In the genomic region with DNA sequence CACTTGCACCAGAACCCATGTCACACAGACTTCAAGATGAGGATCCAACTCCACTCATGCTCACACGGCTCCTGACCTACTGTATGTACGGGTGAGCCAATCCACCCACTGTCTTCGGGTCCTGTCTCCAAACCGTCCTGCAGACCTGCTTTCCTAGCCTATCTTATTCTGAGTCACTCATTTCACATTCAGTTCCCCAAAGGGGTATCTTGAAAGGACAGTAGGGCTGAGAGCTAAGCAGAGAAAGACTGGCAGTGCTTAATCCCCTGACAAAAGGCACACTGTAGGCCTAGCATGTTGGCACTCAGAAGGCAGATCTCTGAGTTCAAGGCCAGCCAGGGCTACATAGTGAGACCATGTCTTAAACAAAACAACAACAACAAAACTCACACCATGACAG, we compare ENCODE assay signal across 10 mouse cellular contexts. TPM values are rescaled to one million over a fixed set of nuclear protein-coding genes. Genes with fewer than 3 reads are reported as not detected.
DNase-seq lines count a peak whose midpoint lies in the region; ATAC-seq and TF ChIP-seq lines count a peak whose summit lies in the region.
"Had no signal": no experiment of that assay in that cellular context is flagged by ENCODE, and none has a peak within 500 bp of the region (broad histone marks: within the 10 kb centered on the region; RNA-seq: fewer than 3 reads in every experiment).

No protein-coding gene starts in this region.

- no peak overlapping the region for H3K27ac ChIP-seq in kidney, embryonic 15.5 days
- no peak overlapping the region for H3K27ac ChIP-seq in embryonic facial prominence, embryonic 13.5 days
- no peak overlapping the region for H3K27ac ChIP-seq in intestine, embryonic 14.5 days (ENCODE audit: low read depth)
- no peak overlapping the region for H3K27ac ChIP-seq in midbrain, postnatal 0 days (ENCODE audit: low read depth, low read length)

- ATAC-seq in kidney, embryonic 15.5 days (replicated peaks; ENCODE audit: low FRiP score), result no peak
- no peak for ATAC-seq in embryonic facial prominence, embryonic 13.5 days (ENCODE audit: insufficient number of reproducible peaks, insufficient read depth, low FRiP score, low TSS enrichment, low read depth)
- ATAC-seq in intestine, embryonic 14.5 days (replicated peaks; ENCODE audit: low FRiP score, low TSS enrichment, low read depth), result no peak
- no peak for ATAC-seq in midbrain, postnatal 0 days (ENCODE audit: low FRiP score)

- peaks cover 33% of the 10 kb centered on the region for H3K36me3 ChIP-seq in kidney, embryonic 15.5 days
- peaks cover 42% of the 10 kb centered on the region for H3K36me3 ChIP-seq in embryonic facial prominence, embryonic 13.5 days
- peaks cover 22% of the 10 kb centered on the region for H3K36me3 ChIP-seq in intestine, embryonic 14.5 days (ENCODE audit: control insufficient read depth, insufficient read depth, low read length)
- H3K36me3 ChIP-seq in midbrain, postnatal 0 days (ENCODE audit: insufficient read depth, low read length), result no peaks in the 10 kb centered on the region

- peaks cover 40% of the 10 kb centered on the region for H3K4me1 ChIP-seq in kidney, embryonic 15.5 days
- peaks cover 48% of the 10 kb centered on the region for H3K4me1 ChIP-seq in embryonic facial prominence, embryonic 13.5 days
- peaks cover 25% of the 10 kb centered on the region for H3K4me1 ChIP-seq in intestine, embryonic 14.5 days (replicated peaks; ENCODE audit: control insufficient read depth, insufficient read depth, low read length)
- H3K4me1 ChIP-seq in midbrain, postnatal 0 days (ENCODE audit: insufficient read depth, low read length), result peaks cover 22% of the 10 kb centered on the region

- peak overlapping the region; percentile 67; the same call in 1 of the 2 replicates for H3K4me3 ChIP-seq in kidney, embryonic 15.5 days (replicated peaks)
- H3K4me3 ChIP-seq in embryonic facial prominence, embryonic 13.5 days, result peak overlapping the region; percentile 96; the same call in 1 of the 2 replicates
- no peak overlapping the region for H3K4me3 ChIP-seq in intestine, embryonic 14.5 days (ENCODE audit: low read depth, low read length)
- peak overlapping the region; percentile 100; the same call in 1 of the 2 replicates for H3K4me3 ChIP-seq in midbrain, postnatal 0 days (ENCODE audit: low read depth, low read length)

- peak overlapping the region; percentile 80; the same call in 1 of the 2 replicates for H3K4me2 ChIP-seq in kidney, embryonic 15.5 days
- peak overlapping the region; percentile 90 for H3K4me2 ChIP-seq in embryonic facial prominence, embryonic 13.5 days
- peak overlapping the region; percentile 65; the same call in 1 of the 2 replicates for H3K4me2 ChIP-seq in intestine, embryonic 14.5 days (ENCODE audit: low read length)
- peak overlapping the region; percentile 64 for H3K4me2 ChIP-seq in midbrain, postnatal 0 days (ENCODE audit: low read depth, low read length, poor library complexity, severe bottlenecking)

- 0 out of 2 replicates have a peak overlapping the region, but pooled peaks have one; percentile 95 for H3K9ac ChIP-seq in kidney, embryonic 15.5 days
- H3K9ac ChIP-seq in embryonic facial prominence, embryonic 13.5 days, result peak overlapping the region; percentile 51
- no peak overlapping the region for H3K9ac ChIP-seq in intestine, embryonic 14.5 days (ENCODE audit: low read length)
- H3K9ac ChIP-seq in midbrain, postnatal 0 days (replicated peaks; ENCODE audit: low read length, poor library complexity, severe bottlenecking), result no peak overlapping the region; the same call in 1 of the 2 replicates

- DNase-seq in kidney, adult 11 months, result no peak
- DNase-seq in intestine, embryonic 14.5 days (ENCODE audit: low spot score), result no peak
- DNase-seq in midbrain, postnatal 0 days (ENCODE audit: low spot score), result no peak
- DNase-seq in ovary, postnatal 14 days (ENCODE audit: low spot score), result no peak
- DNase-seq in left cerebral cortex, adult 11 months (ENCODE audit: low spot score), result no peak
- no peak for DNase-seq in right cerebral cortex, postnatal 10 days (ENCODE audit: low spot score in 2 of 2)
- DNase-seq: left cerebral cortex, postnatal 4 days; right cerebral cortex, adult 18-20 months had no signal

- WGBS in kidney, embryonic 15.5 days, result 78% methylated on average over 4 of the region's 4 CpGs
- 77% methylated on average over 4 of the region's 4 CpGs for WGBS in embryonic facial prominence, embryonic 13.5 days
- 78% methylated on average over 4 of the region's 4 CpGs for WGBS in intestine, embryonic 14.5 days
- WGBS in midbrain, postnatal 0 days, result 62% methylated on average over 4 of the region's 4 CpGs

- no peak for TF ChIP-seq CTCF in midbrain, postnatal 0 days (IDR thresholded peaks at IDR 0.05)

- H3K9me3 ChIP-seq in kidney, embryonic 15.5 days (replicated peaks), result no peaks in the 10 kb centered on the region
- no peaks in the 10 kb centered on the region for H3K9me3 ChIP-seq in embryonic facial prominence, embryonic 13.5 days
- no peaks in the 10 kb centered on the region for H3K9me3 ChIP-seq in intestine, embryonic 14.5 days (ENCODE audit: control insufficient read depth, low read length)
- H3K9me3 ChIP-seq in midbrain, postnatal 0 days (ENCODE audit: low read length), result no peaks in the 10 kb centered on the region

- no peaks in the 10 kb centered on the region for H3K27me3 ChIP-seq in kidney, embryonic 15.5 days
- H3K27me3 ChIP-seq in embryonic facial prominence, embryonic 13.5 days, result no peaks in the 10 kb centered on the region
- no peaks in the 10 kb centered on the region for H3K27me3 ChIP-seq in intestine, embryonic 14.5 days (replicated peaks; ENCODE audit: control insufficient read depth, insufficient read depth, low read length)
- H3K27me3 ChIP-seq in midbrain, postnatal 0 days (ENCODE audit: insufficient read depth, low read length), result no peaks in the 10 kb centered on the region

RNA-seq across cellular contexts. Expression of gene Csnk1d, which starts 2.7 kb away (rescaled TPM):
- polyA plus RNA-seq in kidney, embryonic 15.5 days (2015; fragmentation: Nextera tagmentation; extraction: Ambion mirVana), result 129 and 140 TPM in 2 replicates
- polyA plus RNA-seq in embryonic facial prominence, embryonic 13.5 days (2015; fragmentation: Nextera tagmentation; extraction: Ambion mirVana), result 132 and 134 TPM in 2 replicates
- 68.7 and 70.2 TPM in 2 replicates for polyA plus RNA-seq in intestine, embryonic 14.5 days (2014; fragmentation: Nextera tagmentation; extraction: Ambion mirVana)
- total RNA-seq in midbrain, postnatal 0 days (2014; rRNA removed), result 116 and 122 TPM in 2 replicates
- polyA plus RNA-seq in midbrain, postnatal 0 days (2015; fragmentation: Nextera tagmentation; extraction: Ambion mirVana), result 115 TPM in 2 replicates

RNA-seq across cellular contexts. Expression of gene Slc16a3, which starts 40.1 kb away (rescaled TPM):
- 54.0 and 66.0 TPM in 2 replicates for polyA plus RNA-seq in kidney, embryonic 15.5 days (2015; fragmentation: Nextera tagmentation; extraction: Ambion mirVana)
- 56.4 and 63.4 TPM in 2 replicates for polyA plus RNA-seq in embryonic facial prominence, embryonic 13.5 days (2015; fragmentation: Nextera tagmentation; extraction: Ambion mirVana)
- polyA plus RNA-seq in intestine, embryonic 14.5 days (2014; fragmentation: Nextera tagmentation; extraction: Ambion mirVana), result 62.9 and 64.0 TPM in 2 replicates
- total RNA-seq in midbrain, postnatal 0 days (2014; rRNA removed), result 14.6 and 20.2 TPM in 2 replicates
- polyA plus RNA-seq in midbrain, postnatal 0 days (2015; fragmentation: Nextera tagmentation; extraction: Ambion mirVana), result 3.2 and 4.1 TPM in 2 replicates

RNA-seq across cellular contexts. Expression of gene Cd7, which starts 50.8 kb away (rescaled TPM):
- 0.28 and 0.31 TPM in 2 replicates for polyA plus RNA-seq in kidney, embryonic 15.5 days (2015; fragmentation: Nextera tagmentation; extraction: Ambion mirVana)
- polyA plus RNA-seq in embryonic facial prominence, embryonic 13.5 days (2015; fragmentation: Nextera tagmentation; extraction: Ambion mirVana), result 0.28 and 0.49 TPM in 2 replicates
- polyA plus RNA-seq in intestine, embryonic 14.5 days (2014; fragmentation: Nextera tagmentation; extraction: Ambion mirVana), result 2.9 and 4.1 TPM in 2 replicates
- total RNA-seq in midbrain, postnatal 0 days (2014; rRNA removed), result not detected in 2 replicates
- not detected in 2 replicates for polyA plus RNA-seq in midbrain, postnatal 0 days (2015; fragmentation: Nextera tagmentation; extraction: Ambion mirVana)
- total RNA-seq: left cerebral cortex, postnatal 4 days had no signal

RNA-seq across cellular contexts. Expression of gene Ccdc57, which starts 55.7 kb away (rescaled TPM):
- polyA plus RNA-seq in kidney, embryonic 15.5 days (2015; fragmentation: Nextera tagmentation; extraction: Ambion mirVana), result 8.0 and 8.4 TPM in 2 replicates
- polyA plus RNA-seq in embryonic facial prominence, embryonic 13.5 days (2015; fragmentation: Nextera tagmentation; extraction: Ambion mirVana), result 6.1 and 6.8 TPM in 2 replicates
- polyA plus RNA-seq in intestine, embryonic 14.5 days (2014; fragmentation: Nextera tagmentation; extraction: Ambion mirVana), result 5.9 and 7.0 TPM in 2 replicates
- total RNA-seq in midbrain, postnatal 0 days (2014; rRNA removed), result 6.2 and 7.2 TPM in 2 replicates
- polyA plus RNA-seq in midbrain, postnatal 0 days (2015; fragmentation: Nextera tagmentation; extraction: Ambion mirVana), result 6.8 and 7.8 TPM in 2 replicates

Comparison
In these comparisons a context has a peak if more than half of its experiments do, and no peak if none do; other contexts are left out.
1. H3K9ac ChIP-seq: peak in kidney, embryonic 15.5 days (single experiment) and embryonic facial prominence, embryonic 13.5 days (single experiment); none in intestine, embryonic 14.5 days (single experiment) and midbrain, postnatal 0 days (single experiment).
2. RNA of gene Slc16a3, which starts 40.1 kb away (polyA plus RNA-seq): 54.0 to 66.0 TPM in kidney, embryonic 15.5 days, 62.9 to 64.0 TPM in intestine, embryonic 14.5 days and 56.4 to 63.4 TPM in embryonic facial prominence, embryonic 13.5 days; 3.2 to 4.1 TPM in midbrain, postnatal 0 days; every median in the first group is over 10 times any median in the second.
3. Peak in every context shown above with its lines, with median percentiles within 50 percentile points of each other: H3K4me2 ChIP-seq.